Mouse (Mus musculus) olfactory bulb, adult 2 months (tissue): ENCODE results near the gene Tmem178.

Experiments used
- CTCF ChIP-seq: fragments of 200-500 bp; IDR thresholded peaks from 2 replicates; pipeline ENCODE4 v1.5.1; 2012; ENCODE audit warnings: low read depth, mild to moderate bottlenecking, low read length, moderate library complexity; ENCODE audit not compliant: insufficient read depth
- POLR2A ChIP-seq: fragments of 200-500 bp; IDR thresholded peaks from 2 replicates; pipeline ENCODE4 v1.6.1; 2012; ENCODE audit warnings: mild to moderate bottlenecking, low read depth, low read length, moderate library complexity; ENCODE audit not compliant: insufficient read depth

DNA sequence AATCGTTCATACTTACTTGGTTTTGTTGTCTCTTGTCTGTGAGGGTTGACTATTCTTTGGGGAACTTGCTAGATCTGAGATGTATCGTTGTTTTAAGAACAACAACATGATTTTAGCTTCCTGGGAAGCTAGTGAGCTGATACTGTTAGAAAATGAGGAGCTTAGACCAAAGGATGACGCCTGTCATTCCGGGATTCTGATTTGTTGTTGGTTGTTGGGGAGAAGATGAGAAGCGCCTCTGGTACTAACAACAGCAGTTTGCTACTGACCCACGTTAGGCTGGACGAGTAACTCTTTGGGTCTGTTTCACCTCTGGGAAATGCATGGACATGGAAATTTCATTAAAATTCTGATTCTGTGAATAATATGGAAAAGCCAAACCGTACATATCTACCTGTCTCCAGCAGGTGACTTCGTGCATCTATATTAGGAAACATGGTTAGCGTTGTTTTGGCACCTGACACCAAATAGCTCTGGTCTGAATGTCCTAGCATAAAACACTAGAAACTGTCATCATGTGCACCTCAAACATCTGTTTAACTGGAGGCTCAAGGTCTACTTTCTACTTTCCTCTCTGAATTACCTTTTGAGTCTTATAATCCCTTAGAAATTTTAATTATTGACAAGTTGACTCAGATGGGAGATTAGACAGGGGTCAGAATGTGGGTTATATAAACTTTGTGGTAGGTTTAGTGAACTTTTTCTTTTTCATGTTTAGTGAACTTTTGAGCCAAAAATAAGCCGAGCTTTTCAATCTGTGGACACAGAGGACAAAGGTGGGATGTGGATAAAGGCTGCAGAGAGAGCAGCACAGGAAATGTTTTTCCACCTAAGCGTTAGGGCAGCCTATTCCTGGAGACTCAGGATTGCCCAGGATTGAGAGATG, 2.9 kb downstream of the Tmem178 start:
- no peak for TF ChIP-seq POLR2A
- no peak for TF ChIP-seq CTCF
